Mouse (Mus musculus) heart, embryonic 15.5 days (tissue): ENCODE measurements at regions not wholly inside any gene's neighbourhood (a gene's known extent, or its start where the extent isn't known, plus 50 kb on each side); places are given as distances from the start of the nearest gene placed in this dataset.

Experiments used
- ATAC-seq: fragments of 200-750 bp; cut with Nextera tagmentation; replicated peaks from 2 replicates; pipeline ENCODE4 v1.8.0; 2017; ENCODE audit warnings: low read depth, moderate TSS enrichment; ENCODE audit not compliant: insufficient number of reproducible peaks, insufficient read depth, low FRiP score
- H3K27ac ChIP-seq: fragments of 300-500 bp; sonication (generic); 2 replicates; pipeline ENCODE4 v1.5.1; 2015; ENCODE audit warnings: mild to moderate bottlenecking, inconsistent platforms
- H3K27me3 ChIP-seq: fragments of 300-500 bp; sonication (generic); 2 replicates; pipeline ENCODE4 v1.6.1; 2015; ENCODE audit warnings: inconsistent platforms
- H3K36me3 ChIP-seq: fragments of 300-500 bp; sonication (generic); 2 replicates; pipeline ENCODE4 v1.6.1; 2015; ENCODE audit warnings: mild to moderate bottlenecking, inconsistent platforms
- H3K4me1 ChIP-seq: fragments of 300-500 bp; sonication (generic); replicated peaks from 2 replicates; pipeline ENCODE4 v1.6.1; 2015; ENCODE audit warnings: inconsistent platforms
- H3K4me2 ChIP-seq: fragments of 300-500 bp; sonication (generic); 2 replicates; pipeline ENCODE4 v1.6.1; 2015; ENCODE audit warnings: inconsistent platforms, mild to moderate bottlenecking, moderate library complexity
- H3K4me3 ChIP-seq: fragments of 300-500 bp; sonication (generic); 2 replicates; pipeline ENCODE4 v1.5.1; 2015; ENCODE audit warnings: mild to moderate bottlenecking, inconsistent platforms
- H3K9ac ChIP-seq: fragments of 300-500 bp; sonication (generic); 2 replicates; pipeline ENCODE4 v1.6.1; 2015; ENCODE audit warnings: mild to moderate bottlenecking, inconsistent platforms
- H3K9me3 ChIP-seq: fragments of 300-500 bp; sonication (generic); replicated peaks from 2 replicates; pipeline ENCODE4 v1.6.1; 2016; ENCODE audit warnings: inconsistent platforms
- WGBS: fragments of 180-500 bp; shearing (Covaris S2); methylation state at CpG from one replicate; pipeline ENCODE4 v1.1.7; 2015; ENCODE audit warnings: mixed read lengths; 5-methylcytosine and 5-hydroxymethylcytosine counted together

GRCm38 (mm10) chr13:102458711-102459110, 234.6 kb upstream of the Cd180 start:
- no peak overlapping the region for H3K9ac ChIP-seq
- no peak for ATAC-seq

GRCm38 (mm10) chr13:102463993-102464392, 229.4 kb upstream of the Cd180 start:
- ATAC-seq = no peak
- Histone ChIP-seq H3K27me3 (no peaks in the 10 kb centered on the region), H3K4me3 (no peak overlapping the region), H3K36me3 (no peaks in the 10 kb centered on the region), H3K27ac (no peak overlapping the region), H3K9ac (no peak overlapping the region), H3K4me1 (no peaks in the 10 kb centered on the region), H3K9me3 (no peaks in the 10 kb centered on the region), H3K4me2 (no peak overlapping the region)
- WGBS = 79% methylated on average over 2 of the region's 2 CpGs

More at GRCm38 (mm10) chr13:102458711-102459110, 234.6 kb upstream of the Cd180 start:
- Histone ChIP-seq H3K4me2 (no peak overlapping the region), H3K36me3 (no peaks in the 10 kb centered on the region), H3K27ac (no peak overlapping the region), H3K27me3 (no peaks in the 10 kb centered on the region), H3K9me3 (no peaks in the 10 kb centered on the region), H3K4me3 (no peak overlapping the region), H3K4me1 (peaks cover 2% of the 10 kb centered on the region; the same call in 1 of the 2 replicates)
- whole genome bisulfite sequencing = 42% methylated on average over 2 of the region's 2 CpGs

- Histone ChIP-seq H3K36me3 (no peaks in the 10 kb centered on the region), H3K9me3 (no peaks in the 10 kb centered on the region), H3K27ac (no peak overlapping the region), H3K9ac (no peak overlapping the region), H3K4me2 (no peak overlapping the region), H3K27me3 (no peaks in the 10 kb centered on the region), H3K4me3 (no peak overlapping the region), H3K4me1 (peaks cover 9% of the 10 kb centered on the region; the same call in 1 of the 2 replicates)
- 80% methylated on average over 3 of the region's 3 CpGs for WGBS
- no peak for ATAC-seq
Observed at GRCm38 (mm10) chr13:102481906-102482305, 211.5 kb upstream of the Cd180 start.

GRCm38 (mm10) chr13:102482451-102482850, 210.9 kb upstream of the Cd180 start:
- no peak for ATAC-seq
- H3K27me3 ChIP-seq = no peaks in the 10 kb centered on the region
- 83% methylated on average over 3 of the region's 3 CpGs for WGBS
- H3K4me2 ChIP-seq = no peak overlapping the region
- no peaks in the 10 kb centered on the region for H3K36me3 ChIP-seq
- no peaks in the 10 kb centered on the region for H3K9me3 ChIP-seq
- no peak overlapping the region for H3K9ac ChIP-seq
- H3K27ac ChIP-seq = no peak overlapping the region
- H3K4me3 ChIP-seq = no peak overlapping the region
- peaks cover 9% of the 10 kb centered on the region; the same call in 1 of the 2 replicates for H3K4me1 ChIP-seq

- H3K4me3 ChIP-seq = no peak overlapping the region
- no peak overlapping the region for H3K9ac ChIP-seq
- H3K4me2 ChIP-seq = no peak overlapping the region
- no peaks in the 10 kb centered on the region for H3K9me3 ChIP-seq
- H3K27me3 ChIP-seq = no peaks in the 10 kb centered on the region
- WGBS = 67% methylated on average over 4 of the region's 4 CpGs
- no peaks in the 10 kb centered on the region for H3K4me1 ChIP-seq
- H3K27ac ChIP-seq = no peak overlapping the region
- ATAC-seq = no peak
- H3K36me3 ChIP-seq = no peaks in the 10 kb centered on the region
Observed at GRCm38 (mm10) chr13:102487416-102488097, 205.8 kb upstream of the Cd180 start.

GRCm38 (mm10) chr13:102491370-102491769, 202.0 kb upstream of the Cd180 start:
- Histone ChIP-seq H3K27ac (no peak overlapping the region), H3K4me1 (no peaks in the 10 kb centered on the region), H3K9ac (no peak overlapping the region), H3K9me3 (no peaks in the 10 kb centered on the region), H3K4me3 (no peak overlapping the region), H3K36me3 (no peaks in the 10 kb centered on the region), H3K27me3 (no peaks in the 10 kb centered on the region), H3K4me2 (no peak overlapping the region)
- no peak for ATAC-seq
- WGBS = 67% methylated on average over 4 of the region's 4 CpGs

GRCm38 (mm10) chr13:102504157-102504947, 189.0 kb upstream of the Cd180 start:
- 51% methylated on average over 10 of the region's 10 CpGs for WGBS
- no peak overlapping the region for H3K4me2 ChIP-seq
- no peak overlapping the region for H3K9ac ChIP-seq
- no peak overlapping the region for H3K4me3 ChIP-seq
- no peaks in the 10 kb centered on the region for H3K27me3 ChIP-seq
- no peaks in the 10 kb centered on the region for H3K36me3 ChIP-seq
- no peaks in the 10 kb centered on the region for H3K9me3 ChIP-seq
- H3K27ac ChIP-seq = no peak overlapping the region
- ATAC-seq = no peak
- H3K4me1 ChIP-seq = 0 out of 2 replicates have a peak, but pooled peaks cover 4% of the 10 kb centered on the region

- 70% methylated on average over 1 of the region's 1 CpGs for WGBS
- no peak overlapping the region for H3K9ac ChIP-seq
- H3K9me3 ChIP-seq = no peaks in the 10 kb centered on the region
Observed at GRCm38 (mm10) chr13:102507226-102507625, 186.1 kb upstream of the Cd180 start.

GRCm38 (mm10) chr13:102507916-102508315, 185.4 kb upstream of the Cd180 start:
- Histone ChIP-seq H3K27ac (no peak overlapping the region), H3K9ac (no peak overlapping the region), H3K4me2 (no peak overlapping the region), H3K4me3 (no peak overlapping the region), H3K36me3 (no peaks in the 10 kb centered on the region), H3K27me3 (no peaks in the 10 kb centered on the region), H3K9me3 (no peaks in the 10 kb centered on the region), H3K4me1 (0 out of 2 replicates have a peak, but pooled peaks cover 4% of the 10 kb centered on the region)
- ATAC-seq = no peak

More at GRCm38 (mm10) chr13:102507226-102507625, 186.1 kb upstream of the Cd180 start:
- H3K4me2 ChIP-seq = no peak overlapping the region
- H3K4me1 ChIP-seq = 0 out of 2 replicates have a peak, but pooled peaks cover 4% of the 10 kb centered on the region
- ATAC-seq = no peak
- no peaks in the 10 kb centered on the region for H3K27me3 ChIP-seq
- H3K36me3 ChIP-seq = no peaks in the 10 kb centered on the region
- H3K4me3 ChIP-seq = no peak overlapping the region
- H3K27ac ChIP-seq = no peak overlapping the region

GRCm38 (mm10) chr13:102510733-102511279, 182.6 kb upstream of the Cd180 start:
- no peaks in the 10 kb centered on the region for H3K27me3 ChIP-seq

GRCm38 (mm10) chr13:102518169-102518882, 175.0 kb upstream of the Cd180 start:
- WGBS = 81% methylated on average over 5 of the region's 5 CpGs
- no peak for ATAC-seq
- H3K27ac ChIP-seq = no peak overlapping the region

More at GRCm38 (mm10) chr13:102510733-102511279, 182.6 kb upstream of the Cd180 start:
- no peaks in the 10 kb centered on the region for H3K9me3 ChIP-seq
- H3K9ac ChIP-seq = no peak overlapping the region
- H3K4me1 ChIP-seq = no peaks in the 10 kb centered on the region
- H3K27ac ChIP-seq = no peak overlapping the region
- H3K4me3 ChIP-seq = no peak overlapping the region
- no peak for ATAC-seq
- no peak overlapping the region for H3K4me2 ChIP-seq
- H3K36me3 ChIP-seq = no peaks in the 10 kb centered on the region
- WGBS = 72% methylated on average over 1 of the region's 1 CpGs

More at GRCm38 (mm10) chr13:102518169-102518882, 175.0 kb upstream of the Cd180 start:
- no peaks in the 10 kb centered on the region for H3K9me3 ChIP-seq
- H3K27me3 ChIP-seq = no peaks in the 10 kb centered on the region
- peaks cover 11% of the 10 kb centered on the region for H3K4me1 ChIP-seq
- no peak overlapping the region for H3K4me2 ChIP-seq
- no peaks in the 10 kb centered on the region for H3K36me3 ChIP-seq
- no peak overlapping the region for H3K9ac ChIP-seq
- H3K4me3 ChIP-seq = no peak overlapping the region
